Mouse (Mus musculus) kidney, adult 11 months (tissue): ENCODE data around the gene OR5BS1P.
"Not testable (repeated sequence)": the region's sequence is repeated elsewhere in the genome, so short reads cannot be mapped to it uniquely, and the experiment has no call there.

Source experiments
- DNase-seq: peaks from one replicate; pipeline ENCODE4 v3.0.0; 2022

Gene OR5BS1P

DNA sequence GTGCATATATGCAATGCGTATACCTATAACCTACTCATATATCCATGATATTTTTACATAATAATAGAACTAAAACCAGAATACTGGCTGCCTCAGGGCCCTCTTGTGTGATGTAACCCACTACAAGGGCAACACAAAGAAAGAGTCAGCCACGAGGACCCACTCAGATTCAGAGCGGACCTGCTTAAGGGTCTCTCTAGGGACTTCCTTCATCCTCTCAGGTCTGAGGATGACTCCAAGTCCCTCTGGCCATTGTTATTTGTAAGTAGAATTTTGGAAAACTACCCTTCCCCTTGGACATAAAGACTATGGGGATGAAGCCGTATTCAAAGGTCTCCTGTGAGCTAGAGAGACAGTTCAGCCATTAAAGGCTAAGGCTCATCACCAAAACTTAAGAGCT, at the start of gene OR5BS1P:
Gene OR5BS1P, plus strand, starts transcription at position 301 of the 400 bp plus-strand sequence.
- DNase-seq, result no peak

- DNase-seq, result no peak
These were observed 48.8 kb upstream of the OR5BS1P start for GRCm38 (mm10) chr15:98420897-98421296.

DNA sequence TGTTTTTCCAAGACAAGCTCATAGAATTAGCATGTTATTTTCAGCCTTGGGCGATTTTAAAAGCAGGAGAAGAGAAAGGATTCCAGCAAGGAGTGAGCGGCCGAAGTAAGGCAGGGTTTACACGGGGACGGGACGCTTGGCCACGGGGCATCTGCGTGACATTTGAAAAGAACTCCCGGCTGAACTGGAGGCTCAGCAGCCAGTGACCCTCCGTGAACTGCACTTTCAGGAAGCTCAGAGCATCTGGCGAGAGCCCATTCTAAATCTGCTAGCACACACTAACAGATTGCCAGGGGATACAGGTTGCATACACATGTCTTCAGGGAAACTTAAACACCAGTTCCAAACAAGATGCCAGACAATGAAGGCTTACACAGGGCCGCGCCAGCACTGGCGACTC, 45.4 kb upstream of the OR5BS1P start:
- DNase-seq, result no peak

DNA sequence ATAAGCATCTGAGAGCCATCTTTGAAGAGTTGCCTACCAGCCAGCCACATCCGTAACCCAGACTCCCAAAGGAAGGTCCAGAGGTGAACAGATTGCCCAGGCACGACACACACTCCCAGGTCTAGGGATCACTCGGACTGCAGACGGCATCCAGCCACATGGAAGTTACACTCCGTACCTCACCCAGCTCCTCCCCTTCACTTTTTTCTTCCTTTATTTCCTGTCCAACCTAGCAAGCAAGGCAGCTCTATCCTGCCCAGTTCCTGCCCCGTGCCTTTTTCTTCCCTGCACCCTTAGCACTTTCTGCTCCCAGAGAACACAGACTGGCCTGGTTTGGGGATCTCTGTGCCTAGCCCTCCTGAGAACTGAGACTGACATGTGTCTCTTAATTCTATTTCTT, 44.9 kb upstream of the OR5BS1P start:
- DNase-seq, result no peak

- DNase-seq, result no peak
These were observed 44.5 kb upstream of the OR5BS1P start for GRCm38 (mm10) chr15:98425188-98425587.

DNA sequence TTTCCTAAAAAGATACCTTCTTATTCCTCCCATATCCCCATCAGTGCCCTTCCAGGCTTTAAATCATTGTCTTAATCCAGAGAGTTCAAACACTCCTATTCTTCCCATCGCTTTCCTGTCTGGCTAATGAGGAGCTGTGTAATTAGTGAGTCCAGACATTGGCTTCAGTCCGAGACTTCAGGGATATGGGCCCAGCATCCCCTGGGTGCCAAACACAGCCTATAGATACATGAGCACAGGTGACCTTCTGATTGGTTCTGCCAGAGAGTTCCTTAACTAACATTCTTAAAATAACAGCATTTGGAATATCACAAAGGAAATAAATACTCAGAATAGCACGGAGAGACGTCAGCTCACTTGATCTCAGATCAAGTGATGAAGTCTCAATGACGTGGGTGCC, 38.8 kb upstream of the OR5BS1P start, which contains the start of gene Olfr282:
Gene Olfr282, plus strand, starts transcription at position 301 of the 400 bp plus-strand sequence.
- not testable (repeated sequence) for DNase-seq

GRCm38 (mm10) chr15:98444561-98444960, 25.1 kb upstream of the OR5BS1P start:
- no peak for DNase-seq

GRCm38 (mm10) chr15:98448521-98448920, 21.2 kb upstream of the OR5BS1P start:
- peak; percentile 77 for DNase-seq

DNA sequence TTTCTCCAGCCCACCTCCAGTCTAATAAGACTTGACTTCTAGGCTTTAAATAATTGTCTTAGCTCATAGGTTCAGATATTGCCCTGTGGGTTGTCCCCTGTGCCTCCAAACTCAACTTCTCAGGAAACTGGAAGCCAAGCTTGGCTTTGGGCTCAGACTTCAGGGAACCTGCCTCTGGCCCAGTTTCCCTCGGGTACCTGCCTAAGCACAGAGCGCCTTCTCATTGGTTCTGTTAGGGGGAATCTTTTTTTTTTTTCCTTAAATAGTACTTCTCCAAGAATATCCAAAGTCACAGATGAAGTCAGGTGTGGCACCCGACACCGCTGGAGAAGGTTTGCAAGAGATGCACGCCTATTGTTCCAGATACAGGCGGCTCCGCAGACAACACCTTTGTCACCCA, 17.4 kb upstream of the OR5BS1P start, which contains the start of gene Olfr281:
Gene Olfr281, plus strand, starts transcription at position 301 of the 400 bp plus-strand sequence.
- no peak for DNase-seq

- no peak for DNase-seq
These were observed 1.8 kb downstream of the OR5BS1P start for GRCm38 (mm10) chr15:98471539-98471938.

- no peak for DNase-seq
These were observed 5.3 kb downstream of the OR5BS1P start for GRCm38 (mm10) chr15:98474958-98475357.

- DNase-seq, result no peak
These were observed 5.7 kb downstream of the OR5BS1P start for GRCm38 (mm10) chr15:98475382-98475781.

DNA sequence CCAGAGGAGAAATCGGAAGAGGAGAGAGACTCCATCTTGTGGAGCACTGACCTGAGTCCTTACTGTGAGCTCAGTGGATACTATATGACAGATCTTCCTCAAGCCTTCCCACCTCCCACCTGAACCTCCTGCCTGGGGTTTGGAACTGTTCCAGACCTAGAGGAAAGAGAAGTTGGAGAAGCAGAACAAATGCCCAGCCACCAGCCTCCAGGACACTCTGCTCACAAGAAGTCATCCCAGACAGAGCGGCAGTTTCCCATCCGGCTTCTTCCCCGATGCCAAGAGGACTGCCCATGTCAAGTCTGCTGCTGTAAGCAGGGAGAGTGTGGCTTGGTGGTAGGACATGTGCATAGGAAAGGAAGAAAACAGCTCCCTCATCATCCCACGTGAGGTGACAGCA, 6.6 kb downstream of the OR5BS1P start:
- no peak for DNase-seq

DNA sequence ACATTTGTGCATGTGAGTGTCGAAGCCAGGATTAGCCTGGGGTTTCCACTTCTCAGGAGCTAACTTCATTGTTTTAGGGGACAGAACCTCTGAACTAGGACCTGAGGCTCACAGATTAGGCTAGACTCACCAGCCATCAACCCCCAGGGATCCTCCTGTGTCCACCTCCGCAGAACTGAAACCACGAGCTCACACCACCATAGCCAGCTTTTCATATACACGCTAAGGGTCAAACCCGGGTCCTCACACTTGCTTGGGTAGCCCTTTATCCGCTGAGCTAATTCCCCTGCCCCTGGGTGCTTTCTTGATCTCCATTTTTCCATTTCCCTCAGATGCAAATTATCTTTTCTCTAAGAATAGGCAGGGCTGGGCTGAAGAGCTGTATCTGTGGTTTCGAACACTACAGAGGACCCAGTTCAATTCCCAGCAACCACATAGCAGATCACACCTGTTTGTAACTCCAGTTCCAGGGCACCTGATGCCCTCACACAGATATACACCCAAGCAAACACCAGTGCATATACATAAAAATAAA, 9.9 kb downstream of the OR5BS1P start:
- no peak for DNase-seq

GRCm38 (mm10) chr15:98482701-98483100, 13.0 kb downstream of the OR5BS1P start, which contains the start of gene Lalba:
Gene Lalba, minus strand, starts transcription at chr15:98482721.
- no peak for DNase-seq

DNA sequence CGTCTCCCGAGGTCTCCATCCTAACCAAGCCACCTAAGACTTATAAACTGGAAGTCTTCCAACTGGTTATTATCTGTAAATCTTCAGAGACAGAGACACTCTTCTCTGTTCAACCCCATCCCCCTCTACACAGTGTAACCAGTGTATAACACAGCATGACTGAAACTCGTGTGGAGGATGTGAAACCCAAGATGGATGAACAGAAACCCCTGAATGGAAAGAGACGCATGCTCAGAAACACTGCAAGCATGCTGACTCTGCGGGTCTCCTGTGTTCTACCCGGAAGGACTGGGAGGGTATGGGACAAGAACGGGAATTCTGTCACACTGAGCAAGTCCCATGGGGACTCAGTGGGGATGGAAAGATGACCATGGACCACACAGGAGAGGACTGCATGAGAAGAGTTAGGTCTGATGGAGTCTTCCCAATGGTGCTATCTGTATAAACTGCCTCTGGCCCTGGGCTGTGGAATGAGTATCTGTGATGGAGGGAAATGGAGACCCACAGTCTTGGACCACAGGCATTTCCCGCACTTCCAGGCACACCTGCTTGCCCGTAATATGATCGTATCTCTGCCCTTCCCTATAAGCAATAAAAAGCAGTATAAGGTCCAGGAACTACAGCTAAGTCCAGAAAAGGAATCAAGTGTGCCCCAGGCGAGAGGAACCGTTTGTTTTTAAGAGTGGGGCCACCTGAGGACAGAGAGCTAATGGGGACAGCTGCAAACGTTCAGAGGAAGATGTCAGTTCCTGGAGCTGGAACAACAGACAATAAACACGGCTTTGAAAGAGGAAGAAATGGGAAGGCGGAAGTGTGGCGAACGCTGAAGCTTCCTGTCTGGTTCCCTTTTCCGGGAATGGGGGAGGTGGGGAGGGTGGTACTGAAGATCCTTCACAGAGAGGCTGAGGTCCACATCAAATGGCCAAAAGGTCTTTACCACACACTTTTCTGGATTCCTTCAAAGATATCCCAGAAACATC, 14.5 kb downstream of the OR5BS1P start:
- peak; percentile 21 for DNase-seq

DNA sequence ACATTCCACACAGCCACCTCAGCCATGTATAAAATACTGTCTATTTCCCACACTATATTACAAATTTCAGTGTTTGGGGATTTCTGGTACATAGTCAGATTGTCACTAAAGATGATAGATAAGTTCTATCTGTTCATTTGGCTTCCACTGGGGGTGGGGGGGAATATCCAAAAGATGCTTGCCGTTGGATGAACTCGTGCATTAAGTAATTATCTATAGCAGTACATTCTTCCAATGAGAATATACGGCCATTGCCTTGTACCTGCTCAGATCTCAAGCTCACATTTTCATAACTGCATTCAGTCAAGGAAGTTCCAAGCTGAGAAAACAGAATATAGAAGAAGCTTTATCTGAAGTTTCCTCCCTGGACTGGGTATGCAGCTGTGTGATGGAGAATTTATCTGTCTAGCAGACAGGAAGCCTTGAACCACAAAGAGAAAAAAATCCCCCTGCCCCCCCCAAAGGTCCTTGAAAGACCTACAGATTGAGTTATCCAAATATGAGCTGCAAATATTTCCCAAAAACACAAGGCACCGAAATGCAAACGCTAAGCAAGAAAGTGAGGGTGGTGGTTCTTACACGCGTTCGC, 16.8 kb downstream of the OR5BS1P start:
- DNase-seq, result no peak

DNA sequence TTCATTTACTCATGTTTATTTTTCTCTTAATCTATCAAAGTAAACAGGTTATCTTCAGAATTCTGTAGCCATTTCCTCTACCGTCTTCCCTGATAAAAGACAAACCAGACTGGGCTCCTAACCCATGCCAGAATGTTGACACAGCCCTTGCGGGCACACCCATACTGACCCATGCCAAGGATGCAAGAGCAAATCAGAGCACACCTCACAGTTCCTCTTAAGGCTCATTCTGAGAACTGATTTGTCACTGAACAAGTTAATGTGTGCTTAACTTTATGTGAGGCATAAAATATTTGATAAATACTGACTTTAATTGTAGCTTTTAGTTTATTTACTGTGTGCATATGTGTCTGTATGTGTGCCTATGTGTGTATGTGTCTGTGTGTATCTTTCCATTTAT, 21.6 kb downstream of the OR5BS1P start:
- DNase-seq, result no peak

GRCm38 (mm10) chr15:98492102-98492501, 22.4 kb downstream of the OR5BS1P start, which contains the start of gene Olfr279:
Gene Olfr279, plus strand, starts transcription at chr15:98492402.
- DNase-seq, result no peak

- DNase-seq, result no peak
These were observed 27.9 kb downstream of the OR5BS1P start for GRCm38 (mm10) chr15:98497631-98498030.

- DNase-seq, result no peak
These were observed 33.6 kb downstream of the OR5BS1P start for GRCm38 (mm10) chr15:98503317-98503716.

- DNase-seq, result peak; percentile 28
These were observed 34.8 kb downstream of the OR5BS1P start for GRCm38 (mm10) chr15:98504514-98504913.

DNA sequence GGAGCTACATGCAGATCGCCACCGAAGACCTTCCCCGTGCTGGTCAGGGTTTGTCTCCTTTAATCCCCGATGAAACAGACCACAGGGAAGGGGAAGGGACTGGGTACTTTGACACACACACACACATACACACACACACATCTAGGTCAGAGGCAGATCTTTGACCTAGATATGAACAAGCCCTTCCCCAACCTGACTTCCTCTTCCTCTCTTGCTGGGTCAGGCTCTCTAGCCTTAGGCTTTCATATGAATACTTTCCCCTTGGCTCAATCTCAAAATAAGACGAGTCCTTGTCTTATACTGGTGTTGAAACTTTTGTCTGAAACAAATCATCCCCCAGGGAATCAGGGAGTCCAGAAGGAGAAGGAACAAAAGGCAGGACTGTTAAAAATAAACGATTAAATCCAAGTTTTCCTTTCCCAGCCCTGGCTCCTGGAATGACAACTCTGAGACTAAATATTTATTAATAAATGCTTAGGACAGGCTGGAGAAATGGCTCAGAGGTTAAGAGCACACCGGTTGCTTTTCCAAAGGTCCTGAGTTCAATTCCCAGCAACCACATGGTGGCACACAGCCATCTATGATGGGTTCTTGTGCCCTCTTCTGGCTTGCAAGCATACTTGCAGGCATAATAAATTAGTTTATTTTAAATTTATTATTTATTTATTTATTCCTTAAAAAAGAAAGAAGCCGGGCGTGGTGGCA, 36.7 kb downstream of the OR5BS1P start:
- DNase-seq, result no peak
